Mouse (Mus musculus): ENCODE measurements around the gene Fam168b. TPM values are rescaled to one million over a fixed set of nuclear protein-coding genes. Genes with fewer than 3 reads are reported as not detected.

Fam168b gene
- polyA plus RNA-seq, 1 experiment from 2014 or later, result 127 TPM

GRCm38 (mm10) chr1:34864243-34864642 lies 21.4 kb upstream of the Fam168b start:
- 95% methylated on average over 7 of the region's 7 CpGs for WGBS
- Histone ChIP-seq H3K4me3 (no peak overlapping the region), H3K36me3 (peaks cover 60% of the 10 kb centered on the region), H3K4me1 (replicated peaks) (no peaks in the 10 kb centered on the region), H3K27ac (replicated peaks) (no peak overlapping the region), H3K27me3 (no peaks in the 10 kb centered on the region), H3K4me2 (no peak overlapping the region), H3K9me3 (no peaks in the 10 kb centered on the region), H3K9ac (no peak overlapping the region)
- no peak for ATAC-seq (ENCODE audit: low read depth)

- no peak for ATAC-seq (ENCODE audit: low read depth)
- 90% methylated on average over 7 of the region's 7 CpGs for WGBS
- H3K27me3 ChIP-seq, result no peaks in the 10 kb centered on the region
- no peak overlapping the region for H3K4me3 ChIP-seq
- no peak overlapping the region for H3K4me2 ChIP-seq
- no peak overlapping the region for H3K27ac ChIP-seq (replicated peaks)
- no peaks in the 10 kb centered on the region for H3K9me3 ChIP-seq
- no peak overlapping the region for H3K9ac ChIP-seq
- no peaks in the 10 kb centered on the region for H3K4me1 ChIP-seq (replicated peaks)
- H3K36me3 ChIP-seq, result peaks cover 51% of the 10 kb centered on the region
Measured at GRCm38 (mm10) chr1:34863323-34863722, 20.5 kb upstream of the Fam168b start.

GRCm38 (mm10) chr1:34862877-34863276 lies 20.0 kb upstream of the Fam168b start:
- Histone ChIP-seq H3K36me3 (peaks cover 46% of the 10 kb centered on the region), H3K9ac (no peak overlapping the region), H3K4me2 (no peak overlapping the region), H3K4me1 (replicated peaks) (no peaks in the 10 kb centered on the region), H3K4me3 (no peak overlapping the region), H3K9me3 (no peaks in the 10 kb centered on the region), H3K27ac (replicated peaks) (no peak overlapping the region), H3K27me3 (no peaks in the 10 kb centered on the region)
- ATAC-seq (ENCODE audit: low read depth), result no peak
- WGBS, result 93% methylated on average over 13 of the region's 13 CpGs

- H3K27me3 ChIP-seq, result no peaks in the 10 kb centered on the region
- H3K4me2 ChIP-seq, result no peak overlapping the region
- H3K36me3 ChIP-seq, result peaks cover 34% of the 10 kb centered on the region
- 91% methylated on average over 7 of the region's 7 CpGs for WGBS
- no peaks in the 10 kb centered on the region for H3K4me1 ChIP-seq (replicated peaks)
- no peaks in the 10 kb centered on the region for H3K9me3 ChIP-seq
- H3K27ac ChIP-seq (replicated peaks), result no peak overlapping the region
- H3K4me3 ChIP-seq, result no peak overlapping the region
- no peak for ATAC-seq (ENCODE audit: low read depth)
- H3K9ac ChIP-seq, result no peak overlapping the region
Measured at GRCm38 (mm10) chr1:34860205-34860604, 17.3 kb upstream of the Fam168b start.

- H3K4me2 ChIP-seq, result no peak overlapping the region
- ATAC-seq (ENCODE audit: low read depth), result no peak
- H3K4me1 ChIP-seq (replicated peaks), result no peaks in the 10 kb centered on the region
- no peaks in the 10 kb centered on the region for H3K9me3 ChIP-seq
- H3K27ac ChIP-seq (replicated peaks), result no peak overlapping the region
- peaks cover 29% of the 10 kb centered on the region for H3K36me3 ChIP-seq
- no peak overlapping the region for H3K4me3 ChIP-seq
- WGBS, result 84% methylated on average over 3 of the region's 3 CpGs
- H3K27me3 ChIP-seq, result no peaks in the 10 kb centered on the region
- H3K9ac ChIP-seq, result no peak overlapping the region
Measured at GRCm38 (mm10) chr1:34859761-34860160, 16.9 kb upstream of the Fam168b start.

- 0 out of 2 replicates have a peak, but pooled peaks have one; percentile 19 for ATAC-seq (ENCODE audit: low read depth)
- Histone ChIP-seq H3K27me3 (no peaks in the 10 kb centered on the region), H3K36me3 (peaks cover 20% of the 10 kb centered on the region), H3K4me2 (no peak overlapping the region), H3K9ac (no peak overlapping the region), H3K27ac (replicated peaks) (no peak overlapping the region), H3K4me1 (replicated peaks) (no peaks in the 10 kb centered on the region), H3K4me3 (no peak overlapping the region), H3K9me3 (no peaks in the 10 kb centered on the region)
- WGBS, result 80% methylated on average over 5 of the region's 5 CpGs
Measured at GRCm38 (mm10) chr1:34858671-34859070, 15.8 kb upstream of the Fam168b start.

GRCm38 (mm10) chr1:34855056-34855739 lies 12.3 kb upstream of the Fam168b start:
- Histone ChIP-seq H3K4me1 (replicated peaks) (peaks cover 31% of the 10 kb centered on the region), H3K36me3 (no peaks in the 10 kb centered on the region), H3K27ac (replicated peaks) (no peak overlapping the region), H3K9me3 (no peaks in the 10 kb centered on the region), H3K4me3 (no peak overlapping the region), H3K9ac (no peak overlapping the region), H3K27me3 (no peaks in the 10 kb centered on the region), H3K4me2 (no peak overlapping the region)
- ATAC-seq (ENCODE audit: low read depth), result no peak
- WGBS, result 81% methylated on average over 12 of the region's 12 CpGs

GRCm38 (mm10) chr1:34853786-34854185 lies 10.9 kb upstream of the Fam168b start:
- no peak for ATAC-seq (ENCODE audit: low read depth)
- H3K9me3 ChIP-seq, result no peaks in the 10 kb centered on the region
- 84% methylated on average over 2 of the region's 2 CpGs for WGBS

GRCm38 (mm10) chr1:34852116-34852878 lies 9.4 kb upstream of the Fam168b start:
- H3K27me3 ChIP-seq, result no peaks in the 10 kb centered on the region
- WGBS, result 85% methylated on average over 11 of the region's 11 CpGs
- H3K4me3 ChIP-seq, result no peak overlapping the region
- peak overlapping the region; percentile 58 for H3K9ac ChIP-seq
- no peaks in the 10 kb centered on the region for H3K9me3 ChIP-seq
- no peak for ATAC-seq (ENCODE audit: low read depth)
- peak overlapping the region; percentile 65 for H3K4me2 ChIP-seq
- peaks cover 40% of the 10 kb centered on the region for H3K4me1 ChIP-seq (replicated peaks)
- no peaks in the 10 kb centered on the region for H3K36me3 ChIP-seq
- H3K27ac ChIP-seq (replicated peaks), result no peak overlapping the region; the same call in 1 of the 2 replicates

More at GRCm38 (mm10) chr1:34853786-34854185, 10.9 kb upstream of the Fam168b start:
- Histone ChIP-seq H3K36me3 (no peaks in the 10 kb centered on the region), H3K4me3 (no peak overlapping the region), H3K9ac (no peak overlapping the region), H3K27me3 (no peaks in the 10 kb centered on the region), H3K27ac (replicated peaks) (no peak overlapping the region), H3K4me1 (replicated peaks) (peaks cover 40% of the 10 kb centered on the region), H3K4me2 (no peak overlapping the region)

GRCm38 (mm10) chr1:34851562-34851961 lies 8.7 kb upstream of the Fam168b start:
- ATAC-seq (ENCODE audit: low read depth), result no peak

GRCm38 (mm10) chr1:34850343-34851136 lies 7.7 kb upstream of the Fam168b start:
- H3K4me2 ChIP-seq, result peak overlapping the region; percentile 65
- H3K4me3 ChIP-seq, result peak overlapping the region; percentile 82
- no peaks in the 10 kb centered on the region for H3K9me3 ChIP-seq
- H3K27me3 ChIP-seq, result no peaks in the 10 kb centered on the region
- WGBS, result 43% methylated on average over 11 of the region's 11 CpGs
- ATAC-seq (ENCODE audit: low read depth), result peak; percentile 82
- H3K27ac ChIP-seq (replicated peaks), result no peak overlapping the region
- peaks cover 40% of the 10 kb centered on the region for H3K4me1 ChIP-seq (replicated peaks)
- peak overlapping the region; percentile 94 for H3K9ac ChIP-seq
- H3K36me3 ChIP-seq, result no peaks in the 10 kb centered on the region

More at GRCm38 (mm10) chr1:34851562-34851961, 8.7 kb upstream of the Fam168b start:
- no peak overlapping the region for H3K27ac ChIP-seq (replicated peaks)
- no peak overlapping the region for H3K4me3 ChIP-seq
- no peaks in the 10 kb centered on the region for H3K36me3 ChIP-seq
- H3K4me1 ChIP-seq (replicated peaks), result peaks cover 40% of the 10 kb centered on the region
- WGBS, result 49% methylated on average over 6 of the region's 6 CpGs
- no peaks in the 10 kb centered on the region for H3K27me3 ChIP-seq
- peak overlapping the region; percentile 65 for H3K4me2 ChIP-seq
- H3K9ac ChIP-seq, result peak overlapping the region; percentile 58; the same call in 1 of the 2 replicates
- H3K9me3 ChIP-seq, result no peaks in the 10 kb centered on the region

Measured in neural tube, embryonic 13.5 days (tissue).